Mouse (Mus musculus) embryo, embryonic 11.5 days (tissue): ENCODE measurements around the gene Hyal1.
A peak's percentile ranks its signal among the peaks of the same experiment; 100 is the strongest.
"Not testable (repeated sequence)": the region's sequence is repeated elsewhere in the genome, so short reads cannot be mapped to it uniquely, and the experiment has no call there.

Experiments used
- DNase-seq: peaks from one replicate; pipeline ENCODE4 v3.0.0-alpha.2; 2012; ENCODE audit warnings: low read depth, low spot score

Hyal1 gene

GRCm38 (mm10) chr9:107550491-107551116 lies 26.1 kb upstream of the Hyal1 start:
- DNase-seq, result no peak

GRCm38 (mm10) chr9:107551117-107551889 lies 25.4 kb upstream of the Hyal1 start, which contains the start of gene Rassf1:
Gene Rassf1 (plus strand): TSS chr9:107551555.
- peak; percentile 54 for DNase-seq

- no peak for DNase-seq
These were observed 24.8 kb upstream of the Hyal1 start for GRCm38 (mm10) chr9:107551890-107552355.

- no peak for DNase-seq
These were observed 23.9 kb upstream of the Hyal1 start for GRCm38 (mm10) chr9:107552690-107553393.

GRCm38 (mm10) chr9:107553541-107554318 lies 23.0 kb upstream of the Hyal1 start:
- DNase-seq, result no peak

- DNase-seq, result peak; percentile 99
These were observed 22.4 kb upstream of the Hyal1 start for GRCm38 (mm10) chr9:107554319-107554825.

GRCm38 (mm10) chr9:107555031-107555457 lies 21.7 kb upstream of the Hyal1 start:
- no peak for DNase-seq

- no peak for DNase-seq
These were observed 21.0 kb upstream of the Hyal1 start for GRCm38 (mm10) chr9:107555701-107556100.

- no peak for DNase-seq
These were observed 20.4 kb upstream of the Hyal1 start for GRCm38 (mm10) chr9:107556346-107556745.

- peak; percentile 88 for DNase-seq
These were observed 13.6 kb upstream of the Hyal1 start, which contains the start of gene Tusc2 for GRCm38 (mm10) chr9:107563029-107563581. Gene Tusc2 (plus strand): TSS chr9:107563255.

- not testable (repeated sequence) for DNase-seq
These were observed 11.2 kb upstream of the Hyal1 start for GRCm38 (mm10) chr9:107565556-107565955.

GRCm38 (mm10) chr9:107566041-107566709 lies 10.6 kb upstream of the Hyal1 start:
- no peak for DNase-seq

- no peak for DNase-seq
These were observed 9.9 kb upstream of the Hyal1 start for GRCm38 (mm10) chr9:107566855-107567254.

GRCm38 (mm10) chr9:107567702-107568319 lies 8.9 kb upstream of the Hyal1 start, which contains the start of gene Hyal2:
Gene Hyal2 (plus strand): TSS chr9:107567945.
- DNase-seq, result no peak

- DNase-seq, result peak; percentile 84
These were observed 8.1 kb upstream of the Hyal1 start for GRCm38 (mm10) chr9:107568331-107569261.

- DNase-seq, result peak; percentile 51
These were observed 7.5 kb upstream of the Hyal1 start for GRCm38 (mm10) chr9:107569270-107569669.

GRCm38 (mm10) chr9:107570016-107570415 lies 6.7 kb upstream of the Hyal1 start:
- DNase-seq, result no peak

- no peak for DNase-seq
These were observed 5.9 kb upstream of the Hyal1 start for GRCm38 (mm10) chr9:107570845-107571244.
